Mouse (Mus musculus) stomach, postnatal 0 days (tissue): ENCODE data around the gene Atp6v0e2.

Experiments used
- CTCF ChIP-seq: IDR thresholded peaks from 2 replicates; pipeline ENCODE4 v1.5.1; 2016; ENCODE audit warnings: antibody characterized with exemption, low read depth, mild to moderate bottlenecking, moderate library complexity
- EP300 ChIP-seq: optimal IDR thresholded peaks from 2 replicates; pipeline ENCODE3; 2016; ENCODE audit warnings: antibody characterized with exemption

- TF ChIP-seq CTCF (no peak), EP300 (no peak)
Observed at GRCm38 (mm10) chr6:48555956-48556355, 18.5 kb downstream of the Atp6v0e2 start.
